Mouse (Mus musculus): ENCODE data around the gene Phc3.
A peak's percentile ranks its signal among the peaks of the same experiment; 100 is the strongest.

GRCm38 (mm10) chr3:30995283-30995898 is 26.2 kb upstream of the Phc3 start, which contains the start of gene Prkci:
- TF ChIP-seq CTCF (IDR thresholded peaks at IDR 0.05; ENCODE audit: borderline replicate concordance, control insufficient read depth, extremely low read depth, insufficient read depth, low read length, poor library complexity) = no peak
- peak; percentile 55; the same call in 1 of the 2 replicates for TF ChIP-seq POLR2A (IDR thresholded peaks at IDR 0.05; ENCODE audit: control insufficient read depth, extremely low read depth, insufficient read depth, low read length, poor library complexity)

Measured in thymus, adult 2 months (tissue).